Mouse (Mus musculus): ENCODE results near the gene Axin2.

GRCm38 (mm10) chr11:108989940-108990339 is 69.8 kb downstream of the Axin2 start:
- TF ChIP-seq EP300 (optimal IDR thresholded peaks at IDR 0.05) (no peak), CTCF (IDR thresholded peaks at IDR 0.05; ENCODE audit: low read depth) (no peak)
